Mouse (Mus musculus) heart, adult 2 months (tissue): ENCODE measurements at regions not wholly inside any gene's neighbourhood (a gene's known extent, or its start where the extent isn't known, plus 50 kb on each side); places are given as distances from the start of the nearest gene placed in this dataset.
A peak's percentile ranks its signal among the peaks of the same experiment; 100 is the strongest.

ENCODE experiments used
- DNase-seq, 2 experiments: peaks; one replicate each; pipeline ENCODE4 v3.0.0; 2021
- H3K27ac ChIP-seq: fragments of 200-600 bp; 2 replicates; pipeline ENCODE4 v1.8.1; 2022
- H3K27me3 ChIP-seq: fragments of 200-500 bp; 2 replicates; pipeline ENCODE4 v1.6.1; 2012; ENCODE audit warnings: mild to moderate bottlenecking, low read length, inconsistent platforms, mixed read lengths; ENCODE audit not compliant: control insufficient read depth, insufficient read depth
- H3K36me3 ChIP-seq: fragments of 200-500 bp; 2 replicates; pipeline ENCODE4 v1.6.1; 2012; ENCODE audit warnings: low read length, inconsistent platforms; ENCODE audit not compliant: control insufficient read depth, insufficient read depth
- H3K4me1 ChIP-seq: fragments of 200-500 bp; 2 replicates; pipeline ENCODE4 v1.6.1; 2011; ENCODE audit warnings: low read length; ENCODE audit not compliant: control insufficient read depth, insufficient read depth
- H3K4me3 ChIP-seq: fragments of 200-600 bp; 2 replicates; pipeline ENCODE4 v1.8.1; 2022
- H3K79me2 ChIP-seq: fragments of 200-500 bp; replicated peaks from 2 replicates; pipeline ENCODE4 v1.6.1; 2012; ENCODE audit warnings: mild to moderate bottlenecking, inconsistent platforms, low read length, moderate library complexity, mixed read lengths; ENCODE audit not compliant: control insufficient read depth, insufficient read depth
- H3K9ac ChIP-seq: fragments of 200-500 bp; 2 replicates; pipeline ENCODE4 v1.6.1; 2012; ENCODE audit warnings: low read depth, mild to moderate bottlenecking, control low read depth, inconsistent platforms, low read length, mixed read lengths
- CTCF ChIP-seq: fragments of 200-600 bp; IDR thresholded peaks from 2 replicates; pipeline ENCODE4 v1.8.1; 2022; ENCODE audit warnings: antibody characterized with exemption, mild to moderate bottlenecking, moderate library complexity
- EP300 ChIP-seq: fragments of 200-500 bp; IDR thresholded peaks from 2 replicates; pipeline ENCODE4 v1.6.1; 2011; ENCODE audit warnings: low read depth, low read length, control low read depth; ENCODE audit not compliant: insufficient read depth
- POLR2A ChIP-seq: fragments of 200-500 bp; IDR thresholded peaks from 2 replicates; pipeline ENCODE4 v1.6.1; 2011; ENCODE audit warnings: mild to moderate bottlenecking, low read depth, low read length, control low read depth; ENCODE audit not compliant: insufficient read depth
- WGBS: fragments of 180-500 bp; shearing (Covaris S2); methylation state at CpG from one replicate; pipeline ENCODE4 v1.1.7; 2018; 5-methylcytosine and 5-hydroxymethylcytosine counted together
- intact Hi-C: fragments of 180-260 bp; cut with DNase I; formaldehyde crosslinking; loops from one replicate; pipeline ENCODE4 v1.15.1; 2025

- no peak for TF ChIP-seq POLR2A
- no peak for TF ChIP-seq EP300
- no peak for TF ChIP-seq CTCF
- Histone ChIP-seq H3K36me3 (no peaks in the 10 kb centered on the region), H3K27ac (peak overlapping the region; percentile 20; the same call in 1 of the 2 replicates), H3K27me3 (no peaks in the 10 kb centered on the region), H3K4me1 (peaks cover 13% of the 10 kb centered on the region), H3K9ac (no peak overlapping the region), H3K79me2 (no peaks in the 10 kb centered on the region), H3K4me3 (no peak overlapping the region)
- DNase-seq, result peak in 1 of 2 experiments; percentile 25
- WGBS, result 89% methylated on average over 2 of the region's 2 CpGs
- intact Hi-C loops, result no loop called here
These were observed 84.7 kb upstream of the Tmem189 start for GRCm38 (mm10) chr2:167774166-167774805.

GRCm38 (mm10) chr2:167772834-167773233 lies 83.2 kb upstream of the Tmem189 start:
- peak in 1 of 2 experiments; percentile 23 for DNase-seq
- intact Hi-C loops, result no loop called here
- TF ChIP-seq POLR2A, result no peak
- no peak for TF ChIP-seq CTCF
- TF ChIP-seq EP300, result no peak
- Histone ChIP-seq H3K27ac (no peak overlapping the region), H3K27me3 (no peaks in the 10 kb centered on the region), H3K4me3 (no peak overlapping the region), H3K79me2 (no peaks in the 10 kb centered on the region), H3K9ac (no peak overlapping the region), H3K36me3 (no peaks in the 10 kb centered on the region), H3K4me1 (peaks cover 7% of the 10 kb centered on the region)
- 83% methylated on average over 5 of the region's 5 CpGs for WGBS

GRCm38 (mm10) chr2:167767962-167768361 lies 78.3 kb upstream of the Tmem189 start:
- Histone ChIP-seq H3K79me2 (no peaks in the 10 kb centered on the region), H3K36me3 (no peaks in the 10 kb centered on the region), H3K9ac (no peak overlapping the region), H3K27ac (no peak overlapping the region), H3K4me1 (peaks cover 6% of the 10 kb centered on the region), H3K27me3 (no peaks in the 10 kb centered on the region), H3K4me3 (no peak overlapping the region)
- 35% methylated on average over 12 of the region's 13 CpGs for WGBS
- TF ChIP-seq CTCF, result no peak
- no peak for TF ChIP-seq EP300
- no peak for TF ChIP-seq POLR2A
- peak in 1 of 2 experiments; percentile 26 for DNase-seq
- intact Hi-C loops, result loop anchor here (10.0 kb wide), 1 partner anchor 87 kb away; no protein-coding TSS in a partner anchor

GRCm38 (mm10) chr2:167767371-167767770 lies 77.7 kb upstream of the Tmem189 start:
- no peak overlapping the region for H3K4me3 ChIP-seq
- no peak for DNase-seq
- peaks cover 6% of the 10 kb centered on the region for H3K4me1 ChIP-seq
- TF ChIP-seq EP300 (no peak), CTCF (no peak), POLR2A (no peak)
- no peak overlapping the region for H3K27ac ChIP-seq
- intact Hi-C loops, result loop anchor here (10.0 kb wide), 1 partner anchor 87 kb away; no protein-coding TSS in a partner anchor
- H3K36me3 ChIP-seq, result no peaks in the 10 kb centered on the region
- H3K27me3 ChIP-seq, result no peaks in the 10 kb centered on the region
- H3K9ac ChIP-seq, result no peak overlapping the region
- no peaks in the 10 kb centered on the region for H3K79me2 ChIP-seq
- 81% methylated on average over 8 of the region's 8 CpGs for WGBS

- Histone ChIP-seq H3K4me3 (no peak overlapping the region), H3K27me3 (no peaks in the 10 kb centered on the region), H3K9ac (no peak overlapping the region), H3K79me2 (no peaks in the 10 kb centered on the region), H3K36me3 (no peaks in the 10 kb centered on the region), H3K4me1 (peaks cover 8% of the 10 kb centered on the region), H3K27ac (peak overlapping the region; percentile 90)
- 94% methylated on average over 6 of the region's 6 CpGs for WGBS
- peak in 1 of 2 experiments; percentile 8 for DNase-seq
- intact Hi-C loops, result loop anchor here (2.0 to 10.0 kb wide), 2 partner anchors 73 to 89 kb away; no protein-coding TSS in a partner anchor
- TF ChIP-seq CTCF (no peak), EP300 (no peak), POLR2A (no peak)
These were observed 76.2 kb upstream of the Tmem189 start for GRCm38 (mm10) chr2:167765811-167766210.

GRCm38 (mm10) chr2:167765072-167765800 lies 75.6 kb upstream of the Tmem189 start:
- peaks cover 8% of the 10 kb centered on the region for H3K4me1 ChIP-seq
- intact Hi-C loops, result loop anchor here (2.0 to 10.0 kb wide), 2 partner anchors 72 to 90 kb away; no protein-coding TSS in a partner anchor
- H3K9ac ChIP-seq, result peak overlapping the region; percentile 54
- H3K36me3 ChIP-seq, result no peaks in the 10 kb centered on the region
- peak overlapping the region; percentile 90 for H3K27ac ChIP-seq
- DNase-seq, result peak; percentile 92 to 93
- TF ChIP-seq POLR2A (no peak), CTCF (peak; percentile 11; the same call in 1 of the 2 replicates), EP300 (peak; percentile 79; the same call in 1 of the 2 replicates)
- no peak overlapping the region for H3K4me3 ChIP-seq
- WGBS, result 23% methylated on average over 22 of the region's 22 CpGs
- no peaks in the 10 kb centered on the region for H3K27me3 ChIP-seq
- H3K79me2 ChIP-seq, result no peaks in the 10 kb centered on the region
